Mouse (Mus musculus): ENCODE measurements around the gene Btbd35f28.
"Not testable (repeated sequence)": the region's sequence is repeated elsewhere in the genome, so short reads cannot be mapped to it uniquely, and the experiment has no call there.

- not testable (repeated sequence) for TF ChIP-seq POLR2A (IDR thresholded peaks at IDR 0.05; ENCODE audit: low read depth, low read length); CTCF (IDR thresholded peaks at IDR 0.05; ENCODE audit: borderline replicate concordance, insufficient read depth, low read length)
These were observed at the start of gene Btbd35f28 for GRCm38 (mm10) chrX:4196276-4196675.
